Mouse (Mus musculus) limb, embryonic 12.5 days (tissue): ENCODE results near the gene Rnf220. TPM values are rescaled to one million over a fixed set of nuclear protein-coding genes. Genes with fewer than 3 reads are reported as not detected.

ENCODE experiments used
- ATAC-seq: fragments of 200-750 bp; cut with Nextera tagmentation; 2 replicates; pipeline ENCODE4 v1.8.0; 2017; ENCODE audit warnings: low read depth, moderate TSS enrichment; ENCODE audit not compliant: insufficient number of reproducible peaks, insufficient read depth, low FRiP score, low TSS enrichment
- H3K27ac ChIP-seq: fragments of 300-500 bp; sonication (generic); 2 replicates; pipeline ENCODE4 v1.5.1; 2016; ENCODE audit warnings: mild to moderate bottlenecking, moderate library complexity
- H3K27me3 ChIP-seq: fragments of 300-500 bp; sonication (generic); 2 replicates; pipeline ENCODE4 v1.6.1; 2016; ENCODE audit warnings: mild to moderate bottlenecking, moderate library complexity
- H3K36me3 ChIP-seq: fragments of 300-500 bp; sonication (generic); 2 replicates; pipeline ENCODE4 v1.6.1; 2016; ENCODE audit warnings: mild to moderate bottlenecking, moderate library complexity
- H3K4me1 ChIP-seq: fragments of 300-500 bp; sonication (generic); replicated peaks from 2 replicates; pipeline ENCODE4 v1.6.1; 2016
- H3K4me2 ChIP-seq: fragments of 300-500 bp; sonication (generic); 2 replicates; pipeline ENCODE4 v1.6.1; 2016; ENCODE audit warnings: mild to moderate bottlenecking, moderate library complexity
- H3K4me3 ChIP-seq: fragments of 300-500 bp; sonication (generic); replicated peaks from 2 replicates; pipeline ENCODE4 v1.5.1; 2016; ENCODE audit warnings: mild to moderate bottlenecking
- H3K9ac ChIP-seq: fragments of 300-500 bp; sonication (generic); replicated peaks from 2 replicates; pipeline ENCODE4 v1.6.1; 2016; ENCODE audit warnings: mild to moderate bottlenecking, moderate library complexity
- H3K9me3 ChIP-seq: fragments of 300-500 bp; sonication (generic); 2 replicates; pipeline ENCODE4 v1.6.1; 2016; ENCODE audit warnings: mild to moderate bottlenecking, moderate library complexity
- WGBS: fragments of 180-500 bp; shearing (Covaris S2); methylation state at CpG from one replicate; pipeline ENCODE4 v1.1.7; 2016; 5-methylcytosine and 5-hydroxymethylcytosine counted together
- polyA plus RNA-seq: library from polyadenylated mRNA; unstranded; fragments of >200 nt; fragmentation: Nextera tagmentation; extraction: Ambion mirVana; gene quantifications from 2 replicates; pipeline ENCODE4 v1.2.1, GENCODE M21; 2016

Gene Rnf220
- polyA plus RNA-seq, 1 experiment from 2014 or later: 119 TPM

DNA sequence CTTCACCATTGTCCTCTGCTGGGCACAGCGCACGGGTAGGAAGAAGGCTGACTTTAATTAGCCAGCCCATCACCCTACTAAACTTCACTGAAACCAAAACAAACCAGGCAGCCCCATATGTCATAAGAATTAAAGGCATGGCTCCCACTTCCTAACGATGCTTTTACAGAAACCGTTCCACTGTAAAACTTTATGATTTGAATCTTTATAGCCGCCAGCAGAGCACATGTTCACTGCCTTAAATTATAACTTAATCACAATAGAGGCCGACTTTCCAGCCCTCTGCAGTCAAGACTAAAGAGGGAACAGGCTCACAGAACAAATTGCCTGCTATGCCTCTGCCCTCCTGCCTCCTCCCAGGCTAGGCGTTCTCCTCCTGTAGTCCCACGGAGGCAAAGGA lies 62.5 kb downstream of the Rnf220 start:
- H3K27ac ChIP-seq: peak overlapping the region; percentile 68

DNA sequence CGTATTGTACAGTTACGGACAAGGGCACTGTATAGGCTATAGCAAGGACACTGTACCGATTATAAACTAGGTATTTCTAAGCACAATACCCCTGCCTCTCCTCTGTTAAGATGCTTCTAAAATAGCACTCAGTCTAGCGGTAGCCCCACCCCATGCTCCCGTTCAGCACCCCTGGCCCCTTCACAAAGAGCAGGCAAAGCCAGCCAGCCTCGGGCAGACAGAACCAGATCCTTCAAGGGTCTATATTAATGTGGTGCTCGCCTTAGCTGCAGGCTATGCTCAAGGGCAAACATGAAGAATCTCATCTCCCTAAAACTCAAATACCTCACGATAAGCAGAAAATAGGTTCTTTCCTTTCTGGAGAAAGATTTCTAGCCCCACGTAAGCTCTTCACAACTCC lies 67.2 kb downstream of the Rnf220 start:
- no peaks in the 10 kb centered on the region for H3K9me3 ChIP-seq
- peaks cover 37% of the 10 kb centered on the region for H3K4me1 ChIP-seq
- no peak overlapping the region for H3K4me3 ChIP-seq
- H3K27ac ChIP-seq: no peak overlapping the region
- H3K9ac ChIP-seq: no peak overlapping the region
- H3K27me3 ChIP-seq: peaks cover 21% of the 10 kb centered on the region
- ATAC-seq: no peak
- H3K36me3 ChIP-seq: no peaks in the 10 kb centered on the region
- H3K4me2 ChIP-seq: no peak overlapping the region
- 71% methylated on average over 9 of the region's 9 CpGs for WGBS

More for the DNA sequence above, 62.5 kb downstream of the Rnf220 start:
- H3K4me2 ChIP-seq: peak overlapping the region; percentile 4; the same call in 1 of the 2 replicates
- no peak overlapping the region for H3K4me3 ChIP-seq
- 13% methylated on average over 8 of the region's 8 CpGs for WGBS
- H3K4me1 ChIP-seq: peaks cover 39% of the 10 kb centered on the region
- ATAC-seq: peak; percentile 60; the same call in 1 of the 2 replicates
- H3K27me3 ChIP-seq: peaks cover 27% of the 10 kb centered on the region
- no peaks in the 10 kb centered on the region for H3K9me3 ChIP-seq
- H3K9ac ChIP-seq: no peak overlapping the region
- no peaks in the 10 kb centered on the region for H3K36me3 ChIP-seq

DNA sequence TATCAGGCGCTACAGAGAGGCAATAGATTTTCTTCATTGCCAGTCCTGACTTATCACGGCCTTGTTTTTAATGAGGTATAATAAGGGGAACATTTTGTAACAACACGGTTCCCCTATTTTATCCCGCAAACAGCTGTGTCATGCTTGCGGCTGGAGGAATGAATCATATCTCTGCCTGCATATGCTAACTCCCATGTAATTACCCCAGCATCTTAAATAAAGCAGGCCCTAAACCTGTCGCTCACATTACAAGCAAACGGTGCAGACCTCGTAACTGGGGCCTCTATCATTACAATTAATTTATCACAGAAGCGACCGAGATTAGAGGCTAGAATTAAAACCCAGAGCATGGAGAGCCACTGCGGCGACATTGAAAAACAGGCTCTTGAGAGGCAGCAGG lies 69.3 kb downstream of the Rnf220 start:
- Histone ChIP-seq H3K4me3 (no peak overlapping the region), H3K9ac (no peak overlapping the region)

DNA sequence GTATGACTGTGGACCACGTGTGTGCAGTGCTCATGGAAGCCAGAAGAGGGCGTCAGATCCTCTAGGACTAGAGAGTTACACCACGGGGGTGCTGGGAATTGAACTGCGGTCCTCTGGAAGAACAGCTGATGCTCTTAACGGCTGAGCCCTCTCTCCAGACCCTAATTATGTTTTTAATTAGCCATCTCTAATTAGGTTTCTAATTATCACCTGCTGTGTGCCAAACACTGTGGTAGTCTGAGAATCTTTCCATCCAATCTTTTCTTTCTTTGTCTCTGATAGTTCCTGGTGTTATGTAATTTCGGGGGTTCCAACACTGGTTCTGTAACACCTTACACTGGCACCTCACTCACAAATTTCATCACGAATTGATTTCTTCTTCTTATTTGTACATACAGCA lies 75.8 kb downstream of the Rnf220 start:
- Histone ChIP-seq H3K4me3 (no peak overlapping the region), H3K4me2 (no peak overlapping the region), H3K9me3 (peaks cover 4% of the 10 kb centered on the region; the same call in 1 of the 2 replicates), H3K4me1 (peaks cover under 1% of the 10 kb centered on the region), H3K36me3 (0 out of 2 replicates have a peak, but pooled peaks cover 8% of the 10 kb centered on the region), H3K27ac (no peak overlapping the region), H3K27me3 (no peaks in the 10 kb centered on the region), H3K9ac (no peak overlapping the region)
- ATAC-seq: no peak
- 86% methylated on average over 7 of the region's 7 CpGs for WGBS

More for the DNA sequence above, 69.3 kb downstream of the Rnf220 start:
- peaks cover 28% of the 10 kb centered on the region for H3K4me1 ChIP-seq
- no peaks in the 10 kb centered on the region for H3K36me3 ChIP-seq
- 0 out of 2 replicates have a peak overlapping the region, but pooled peaks have one; percentile 17 for H3K27ac ChIP-seq
- peaks cover 21% of the 10 kb centered on the region for H3K27me3 ChIP-seq
- 14% methylated on average over 12 of the region's 12 CpGs for WGBS
- ATAC-seq: no peak
- H3K9me3 ChIP-seq: no peaks in the 10 kb centered on the region
- peak overlapping the region; percentile 13; the same call in 1 of the 2 replicates for H3K4me2 ChIP-seq

DNA sequence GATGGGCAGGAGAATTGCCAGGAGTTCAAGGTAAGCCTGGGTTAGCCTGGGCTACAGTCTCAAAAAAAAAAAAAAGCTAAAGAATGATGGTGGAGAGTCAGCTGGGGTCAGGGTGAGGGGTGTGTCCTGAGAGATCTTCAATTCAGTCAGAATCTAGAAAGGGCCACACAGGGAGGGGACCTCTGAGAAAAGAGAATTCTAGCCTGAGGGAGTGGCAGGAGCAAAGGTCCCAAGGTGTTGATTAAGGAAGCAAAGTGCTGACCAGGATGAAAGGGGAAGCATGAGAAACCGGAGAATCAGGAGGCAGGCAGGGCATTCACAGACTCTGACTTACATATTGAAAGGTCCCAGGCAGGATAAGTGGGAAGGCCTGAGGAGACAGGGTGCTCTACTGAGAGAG lies 80.0 kb downstream of the Rnf220 start:
- peaks cover 22% of the 10 kb centered on the region for H3K4me1 ChIP-seq
- H3K27me3 ChIP-seq: no peaks in the 10 kb centered on the region
- WGBS: 32% methylated on average over 1 of the region's 1 CpGs
- H3K9ac ChIP-seq: no peak overlapping the region
- ATAC-seq: no peak
- H3K4me2 ChIP-seq: no peak overlapping the region
- H3K27ac ChIP-seq: no peak overlapping the region
- H3K9me3 ChIP-seq: peaks cover 4% of the 10 kb centered on the region; the same call in 1 of the 2 replicates
- 0 out of 2 replicates have a peak, but pooled peaks cover 8% of the 10 kb centered on the region for H3K36me3 ChIP-seq
- no peak overlapping the region for H3K4me3 ChIP-seq

DNA sequence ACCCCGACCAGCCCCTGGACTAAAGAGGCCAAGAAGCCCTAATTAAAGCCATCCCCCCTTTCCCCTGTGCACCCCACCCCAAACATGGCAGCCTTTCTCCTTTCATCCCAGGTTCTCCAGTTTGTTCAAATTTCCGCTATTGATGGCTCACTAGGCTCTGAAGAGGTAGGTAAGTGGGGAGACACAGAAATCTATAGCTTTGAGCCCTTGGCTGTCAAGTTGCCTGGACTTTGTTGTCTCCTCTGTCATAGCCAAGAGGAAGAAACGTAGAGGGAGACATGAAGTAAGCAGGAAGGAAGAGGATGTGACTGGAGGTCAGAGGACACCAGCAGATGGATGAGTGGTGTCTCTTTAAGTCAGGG lies 86.8 kb downstream of the Rnf220 start:
- no peak; the same call in 1 of the 2 replicates for ATAC-seq
- H3K36me3 ChIP-seq: no peaks in the 10 kb centered on the region
- H3K27me3 ChIP-seq: no peaks in the 10 kb centered on the region
- peak overlapping the region; percentile 25 for H3K4me2 ChIP-seq
- no peak overlapping the region for H3K4me3 ChIP-seq
- H3K27ac ChIP-seq: peak overlapping the region; percentile 78
- H3K4me1 ChIP-seq: peaks cover 76% of the 10 kb centered on the region
- WGBS: 14% methylated on average over 3 of the region's 3 CpGs
- H3K9me3 ChIP-seq: no peaks in the 10 kb centered on the region
- no peak overlapping the region for H3K9ac ChIP-seq

DNA sequence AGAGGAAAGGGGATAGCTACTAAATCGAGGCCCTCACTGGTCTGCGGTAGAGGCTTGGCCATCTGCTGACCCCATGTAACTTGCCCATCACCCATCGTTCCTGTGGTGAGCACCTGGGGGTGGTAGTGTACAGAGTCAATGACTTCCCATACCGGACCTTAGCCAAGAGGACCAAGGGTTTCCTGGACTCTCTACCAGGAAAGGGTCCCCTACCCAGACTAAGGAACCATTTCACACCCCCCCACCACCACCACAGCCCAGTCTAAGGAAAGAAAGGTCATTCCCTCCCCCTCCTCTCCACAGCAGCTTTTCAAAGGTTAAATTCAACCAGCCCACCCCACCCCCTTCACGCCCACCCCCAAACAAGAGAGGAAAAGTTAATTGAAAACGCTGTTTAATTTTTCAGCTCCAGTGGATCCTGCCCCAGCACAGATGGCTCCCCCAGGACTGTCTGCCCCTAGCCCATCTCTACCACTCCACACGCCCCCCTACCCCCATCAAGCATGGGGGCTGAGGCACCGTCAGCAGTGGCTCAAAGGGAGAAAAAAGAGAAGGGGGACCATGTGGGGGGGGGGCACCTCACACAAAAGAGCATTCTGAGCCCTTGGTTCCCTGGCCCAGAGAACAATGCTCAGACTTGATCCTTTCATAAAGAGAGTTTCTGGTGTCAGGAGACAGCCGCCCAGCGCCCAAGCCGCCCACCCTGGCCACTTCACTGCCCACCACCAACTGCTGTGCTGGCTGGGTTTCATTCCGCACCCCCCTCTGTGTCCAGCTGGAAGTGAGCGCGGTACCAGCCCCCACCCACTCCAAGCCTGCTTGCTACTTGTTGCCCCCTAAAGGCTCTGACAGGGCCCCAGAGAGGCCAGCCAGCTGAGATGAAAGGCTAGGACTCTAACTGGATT lies 87.5 kb downstream of the Rnf220 start:
- no peak overlapping the region for H3K4me3 ChIP-seq
- 27% methylated on average over 14 of the region's 14 CpGs for whole genome bisulfite sequencing
- 0 out of 2 replicates have a peak overlapping the region, but pooled peaks have one; percentile 12 for H3K9ac ChIP-seq
- peak overlapping the region; percentile 78 for H3K27ac ChIP-seq
- no peaks in the 10 kb centered on the region for H3K9me3 ChIP-seq
- H3K4me2 ChIP-seq: peak overlapping the region; percentile 25
- peaks cover 71% of the 10 kb centered on the region for H3K4me1 ChIP-seq
- ATAC-seq: peak; percentile 34; the same call in 1 of the 2 replicates
- H3K36me3 ChIP-seq: no peaks in the 10 kb centered on the region
- H3K27me3 ChIP-seq: no peaks in the 10 kb centered on the region

DNA sequence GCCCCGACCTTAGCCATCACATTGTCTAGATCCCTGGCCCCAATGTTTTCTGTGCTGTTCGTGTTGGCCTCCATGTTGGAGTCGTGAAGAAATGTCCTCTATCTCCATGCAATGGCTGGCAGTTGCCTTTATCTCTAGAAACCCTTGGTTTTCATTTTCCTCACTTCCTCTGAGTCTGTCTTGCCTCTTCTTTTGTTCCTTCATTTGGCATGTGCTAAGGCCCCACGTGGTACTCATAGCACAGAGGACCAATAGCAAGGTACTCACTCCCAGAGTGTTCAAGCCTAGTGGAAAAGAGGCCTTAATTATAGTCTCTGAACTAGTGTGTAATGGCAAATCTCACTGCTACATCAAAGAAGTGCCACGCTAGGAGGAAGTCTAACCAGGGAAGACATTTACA lies 88.9 kb downstream of the Rnf220 start:
- H3K9ac ChIP-seq: no peak overlapping the region
- H3K9me3 ChIP-seq: no peaks in the 10 kb centered on the region
- H3K4me1 ChIP-seq: peaks cover 75% of the 10 kb centered on the region
- ATAC-seq: no peak
- H3K27me3 ChIP-seq: no peaks in the 10 kb centered on the region
- no peak overlapping the region for H3K4me3 ChIP-seq
- H3K27ac ChIP-seq: no peak overlapping the region
- WGBS: 89% methylated on average over 5 of the region's 5 CpGs
- no peak overlapping the region for H3K4me2 ChIP-seq
- H3K36me3 ChIP-seq: no peaks in the 10 kb centered on the region

DNA sequence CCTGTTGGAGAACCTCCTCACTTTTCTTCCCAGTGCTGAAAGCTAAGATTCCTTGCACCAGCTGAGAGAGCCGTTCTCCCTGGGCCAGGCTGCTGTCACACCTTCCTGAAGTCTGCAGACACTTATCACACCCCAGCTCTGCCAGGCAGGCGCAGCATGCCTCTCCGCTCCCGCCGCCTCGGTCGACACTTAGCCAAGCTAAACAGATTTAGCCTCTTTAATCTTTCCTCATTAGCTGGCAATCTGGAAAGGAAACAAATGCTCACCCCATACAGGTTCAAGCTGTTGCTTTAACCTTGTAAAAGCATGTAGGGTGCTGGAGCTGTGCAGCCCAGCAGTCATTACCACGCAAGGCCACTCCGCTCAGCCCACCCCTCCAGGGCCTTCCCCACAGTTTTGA lies 90.9 kb downstream of the Rnf220 start:
- Histone ChIP-seq H3K9me3 (no peaks in the 10 kb centered on the region), H3K9ac (no peak overlapping the region), H3K36me3 (no peaks in the 10 kb centered on the region), H3K4me3 (no peak overlapping the region), H3K4me1 (peaks cover 64% of the 10 kb centered on the region), H3K27me3 (no peaks in the 10 kb centered on the region), H3K4me2 (peak overlapping the region; percentile 38), H3K27ac (peak overlapping the region; percentile 80)
- ATAC-seq: no peak
- WGBS: 15% methylated on average over 9 of the region's 9 CpGs

DNA sequence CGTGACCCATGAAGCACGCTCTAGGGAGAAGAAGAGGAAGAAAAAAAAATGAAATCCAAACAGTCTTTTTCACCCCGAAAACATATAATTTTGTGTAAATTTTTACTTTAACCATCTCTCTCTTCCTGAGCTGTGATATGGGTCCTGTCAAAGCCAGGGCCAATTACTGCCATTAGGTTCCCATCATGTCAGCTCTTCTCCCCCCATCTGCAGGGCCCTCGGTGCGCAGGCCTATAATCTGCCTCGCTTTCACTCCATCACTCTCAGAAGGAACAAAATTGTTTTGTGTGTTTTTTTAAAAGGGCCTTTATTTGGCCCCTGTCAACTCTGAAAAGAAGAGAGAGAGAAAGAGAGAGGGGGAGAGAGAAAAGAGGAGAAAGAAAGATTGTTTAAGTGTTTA lies 91.6 kb downstream of the Rnf220 start:
- no peaks in the 10 kb centered on the region for H3K27me3 ChIP-seq
- ATAC-seq: no peak
- H3K4me3 ChIP-seq: no peak overlapping the region
- H3K4me2 ChIP-seq: no peak overlapping the region
- no peaks in the 10 kb centered on the region for H3K9me3 ChIP-seq
- no peak overlapping the region for H3K9ac ChIP-seq
- 68% methylated on average over 6 of the region's 6 CpGs for WGBS
- peak overlapping the region; percentile 80; the same call in 1 of the 2 replicates for H3K27ac ChIP-seq
- H3K36me3 ChIP-seq: no peaks in the 10 kb centered on the region
- H3K4me1 ChIP-seq: peaks cover 56% of the 10 kb centered on the region

DNA sequence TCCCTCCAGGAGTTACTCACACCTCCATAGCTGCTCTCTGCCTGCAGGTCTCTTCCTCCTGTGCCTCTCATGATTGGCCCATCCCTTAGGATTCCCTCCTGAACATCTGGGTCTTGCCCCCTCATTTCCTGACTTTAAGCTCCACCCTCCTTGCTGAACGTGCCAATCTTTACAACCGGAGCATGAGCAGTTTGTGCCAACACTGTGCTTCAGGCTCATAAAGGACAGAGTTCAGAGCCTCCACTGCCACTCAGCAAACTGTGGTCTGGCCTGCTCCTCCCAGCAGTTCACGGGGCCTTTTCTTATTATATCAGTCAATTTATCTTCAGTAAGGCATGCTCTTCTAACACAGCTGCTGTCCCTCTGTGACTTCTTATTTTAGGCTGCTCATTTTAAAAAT lies 93.4 kb downstream of the Rnf220 start:
- H3K9ac ChIP-seq: no peak overlapping the region
- H3K9me3 ChIP-seq: no peaks in the 10 kb centered on the region
- no peak overlapping the region for H3K4me2 ChIP-seq
- ATAC-seq: no peak
- no peak overlapping the region for H3K27ac ChIP-seq
- peaks cover 43% of the 10 kb centered on the region for H3K4me1 ChIP-seq
- no peak overlapping the region for H3K4me3 ChIP-seq
- no peaks in the 10 kb centered on the region for H3K27me3 ChIP-seq
- WGBS: 23% methylated on average over 3 of the region's 3 CpGs
- no peaks in the 10 kb centered on the region for H3K36me3 ChIP-seq
